In the genomic region with DNA sequence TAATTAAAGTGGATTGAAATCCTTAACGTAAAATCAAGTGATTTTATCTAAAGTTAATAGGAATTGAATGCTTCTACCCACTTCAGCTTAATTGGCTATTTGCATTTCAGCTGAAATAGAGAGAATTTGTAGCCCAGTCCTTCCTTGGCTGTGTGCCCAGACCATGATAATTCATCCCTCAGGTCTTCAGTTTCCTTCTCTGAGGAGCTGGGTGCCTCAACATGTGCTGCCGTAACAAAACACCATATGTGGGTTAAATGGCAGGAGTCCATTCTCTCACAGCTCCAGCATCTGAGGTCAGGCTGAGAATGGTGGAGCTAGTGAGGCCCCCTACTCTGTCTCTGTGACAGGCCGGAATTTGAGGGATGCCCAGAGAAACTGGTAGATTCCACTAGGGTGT, we compare ENCODE assay signal across 19 mouse cellular contexts. TPM values are rescaled to one million over a fixed set of nuclear protein-coding genes. Genes with fewer than 3 reads are reported as not detected.
DNase-seq lines count a peak whose midpoint lies in the region; ATAC-seq and TF ChIP-seq lines count a peak whose summit lies in the region.
"Had no signal": no experiment of that assay in that cellular context is flagged by ENCODE, and none has a peak within 500 bp of the region (broad histone marks: within the 10 kb centered on the region; RNA-seq: fewer than 3 reads in every experiment).

No protein-coding gene starts in this region.

- H3K27ac ChIP-seq in kidney, embryonic 16.5 days (ENCODE audit: low read length), result peak overlapping the region; percentile 45; the same call in 1 of the 2 replicates
- H3K27ac ChIP-seq in midbrain, postnatal 0 days (ENCODE audit: low read depth, low read length), result no peak overlapping the region
- H3K27ac ChIP-seq in midbrain, embryonic 10.5 days (replicated peaks), result no peak overlapping the region
- H3K27ac ChIP-seq in forebrain, embryonic 16.5 days (ENCODE audit: low read length), result no peak overlapping the region
- H3K27ac ChIP-seq: hindbrain, embryonic 12.5 days; kidney, postnatal 0 days; midbrain, embryonic 12.5 days had no signal

- peaks cover 19% of the 10 kb centered on the region for H3K4me1 ChIP-seq in kidney, embryonic 16.5 days (ENCODE audit: insufficient read depth, low read length)
- no peaks in the 10 kb centered on the region for H3K4me1 ChIP-seq in midbrain, postnatal 0 days (ENCODE audit: insufficient read depth, low read length)
- no peaks in the 10 kb centered on the region for H3K4me1 ChIP-seq in midbrain, embryonic 10.5 days
- 0 out of 2 replicates have a peak, but pooled peaks cover 3% of the 10 kb centered on the region for H3K4me1 ChIP-seq in forebrain, embryonic 16.5 days (replicated peaks; ENCODE audit: control insufficient read depth, insufficient read depth, low read length)
- H3K4me1 ChIP-seq: hindbrain, embryonic 12.5 days had no signal

- no peak overlapping the region for H3K4me2 ChIP-seq in kidney, embryonic 16.5 days (replicated peaks; ENCODE audit: low read depth, low read length)
- H3K4me2 ChIP-seq in midbrain, postnatal 0 days (ENCODE audit: low read depth, low read length, poor library complexity, severe bottlenecking), result no peak overlapping the region
- no peak overlapping the region for H3K4me2 ChIP-seq in forebrain, embryonic 16.5 days (ENCODE audit: low read length)
- H3K4me2 ChIP-seq: hindbrain, embryonic 12.5 days; midbrain, embryonic 12.5 days had no signal

- H3K9ac ChIP-seq in kidney, embryonic 16.5 days (replicated peaks; ENCODE audit: low read length), result no peak overlapping the region
- no peak overlapping the region for H3K9ac ChIP-seq in midbrain, postnatal 0 days (replicated peaks; ENCODE audit: low read length, poor library complexity, severe bottlenecking)
- no peak overlapping the region for H3K9ac ChIP-seq in forebrain, embryonic 16.5 days (replicated peaks; ENCODE audit: low read depth, low read length)
- H3K9ac ChIP-seq: hindbrain, embryonic 12.5 days; midbrain, embryonic 12.5 days had no signal

- no peak overlapping the region for H3K4me3 ChIP-seq in kidney, embryonic 16.5 days (ENCODE audit: low read length)
- no peak overlapping the region for H3K4me3 ChIP-seq in midbrain, postnatal 0 days (ENCODE audit: low read depth, low read length)
- H3K4me3 ChIP-seq in midbrain, embryonic 10.5 days, result no peak overlapping the region
- no peak overlapping the region for H3K4me3 ChIP-seq in forebrain, embryonic 16.5 days (replicated peaks; ENCODE audit: low read length)
- H3K4me3 ChIP-seq: hindbrain, embryonic 12.5 days; midbrain, embryonic 12.5 days had no signal

- TF ChIP-seq CTCF in midbrain, postnatal 0 days (IDR thresholded peaks at IDR 0.05), result no peak
- TF ChIP-seq CTCF in brain, embryonic 14.5 days (IDR thresholded peaks at IDR 0.05; ENCODE audit: borderline replicate concordance, extremely low read depth, insufficient read depth, insufficient read length), result no peak

- no peak for DNase-seq in kidney, adult 9 months
- DNase-seq in midbrain, postnatal 0 days (ENCODE audit: low spot score), result peak; percentile 21
- no peak for DNase-seq in midbrain, embryonic 10.5 days (ENCODE audit: low spot score)
- peak; percentile 91 for DNase-seq in brain, embryonic 14.5 days (ENCODE audit: low read depth)
- no peak for DNase-seq in thymus, postnatal 14 days
- DNase-seq in ovary, adult 18-20 months (ENCODE audit: low spot score), result no peak
- DNase-seq: gastrocnemius, postnatal 14 days; lung, adult 18-20 months; lung, postnatal 4 days; right cerebral cortex, postnatal 4 days; thymus, postnatal 4 days had no signal

- no peaks in the 10 kb centered on the region for H3K9me3 ChIP-seq in kidney, embryonic 16.5 days (ENCODE audit: low read length)
- no peaks in the 10 kb centered on the region for H3K9me3 ChIP-seq in midbrain, postnatal 0 days (ENCODE audit: low read length)
- H3K9me3 ChIP-seq in midbrain, embryonic 10.5 days (replicated peaks), result no peaks in the 10 kb centered on the region
- H3K9me3 ChIP-seq in forebrain, embryonic 16.5 days (ENCODE audit: control insufficient read depth, low read length), result no peaks in the 10 kb centered on the region
- H3K9me3 ChIP-seq: hindbrain, embryonic 12.5 days; midbrain, embryonic 12.5 days had no signal

- H3K36me3 ChIP-seq in kidney, embryonic 16.5 days (ENCODE audit: insufficient read depth, low read length), result no peaks in the 10 kb centered on the region
- no peaks in the 10 kb centered on the region for H3K36me3 ChIP-seq in midbrain, postnatal 0 days (ENCODE audit: insufficient read depth, low read length)
- H3K36me3 ChIP-seq in midbrain, embryonic 10.5 days, result no peaks in the 10 kb centered on the region
- H3K36me3 ChIP-seq in forebrain, embryonic 16.5 days (ENCODE audit: control insufficient read depth, insufficient read depth), result no peaks in the 10 kb centered on the region
- H3K36me3 ChIP-seq: G1E; hindbrain, embryonic 12.5 days; midbrain, embryonic 12.5 days had no signal

- no peak for TF ChIP-seq POLR2A in brain, embryonic 14.5 days (IDR thresholded peaks at IDR 0.05; ENCODE audit: borderline replicate concordance, extremely low read depth, insufficient read depth, insufficient read length, poor library complexity, severe bottlenecking)

- WGBS in kidney, embryonic 16.5 days, result 58% methylated on average over 3 of the region's 3 CpGs
- WGBS in midbrain, postnatal 0 days, result 58% methylated on average over 3 of the region's 3 CpGs
- 87% methylated on average over 3 of the region's 3 CpGs for WGBS in midbrain, embryonic 10.5 days
- WGBS in forebrain, embryonic 16.5 days, result 8% methylated on average over 3 of the region's 3 CpGs

- no peak for ATAC-seq in kidney, embryonic 16.5 days (ENCODE audit: low FRiP score, low TSS enrichment)
- ATAC-seq in midbrain, postnatal 0 days (ENCODE audit: low FRiP score), result no peak
- peak; percentile 40 for ATAC-seq in forebrain, embryonic 16.5 days
- ATAC-seq: CD4-positive, CD25-positive, alpha-beta regulatory T cell, adult 4 months had no signal

- no peaks in the 10 kb centered on the region for H3K27me3 ChIP-seq in kidney, embryonic 16.5 days (ENCODE audit: insufficient read depth, low read length)
- no peaks in the 10 kb centered on the region for H3K27me3 ChIP-seq in midbrain, postnatal 0 days (ENCODE audit: insufficient read depth, low read length)
- H3K27me3 ChIP-seq in midbrain, embryonic 10.5 days (ENCODE audit: low read depth, poor library complexity, severe bottlenecking), result no peaks in the 10 kb centered on the region
- no peaks in the 10 kb centered on the region for H3K27me3 ChIP-seq in forebrain, embryonic 16.5 days (replicated peaks; ENCODE audit: control insufficient read depth, insufficient read depth, low read length)
- H3K27me3 ChIP-seq: hindbrain, embryonic 12.5 days; midbrain, embryonic 12.5 days had no signal

RNA-seq across cellular contexts. Expression of a gene that starts 29.4 kb away (rescaled TPM):
- 18.9 and 19.6 TPM in 2 replicates for polyA plus RNA-seq in kidney, embryonic 16.5 days (2015; fragmentation: Nextera tagmentation; extraction: Ambion mirVana)
- 4.8 and 5.6 TPM in 2 replicates for total RNA-seq in midbrain, postnatal 0 days (2014; rRNA removed)
- 2.0 and 2.2 TPM in 2 replicates for polyA plus RNA-seq in midbrain, postnatal 0 days (2015; fragmentation: Nextera tagmentation; extraction: Ambion mirVana)
- polyA plus RNA-seq in midbrain, embryonic 10.5 days (2016; fragmentation: Nextera tagmentation; extraction: Ambion mirVana), result 0.25 and 0.27 TPM in 2 replicates
- 2.1 and 4.0 TPM in 2 replicates for polyA plus RNA-seq in brain, embryonic 14.5 days (2012; rRNA removed)
- polyA plus RNA-seq in forebrain, embryonic 16.5 days (2015; fragmentation: Nextera tagmentation; extraction: Ambion mirVana), result 0.71 and 1.1 TPM in 2 replicates
- total RNA-seq: liver, adult 2 months had no signal
- polyA plus RNA-seq: CD4-positive, CD25-positive, alpha-beta regulatory T cell, adult 4 months; G1E had no signal

Comparison
In these comparisons a context has a peak if more than half of its experiments do, and no peak if none do; other contexts are left out.
1. DNase-seq: peak in midbrain, postnatal 0 days (single experiment) and brain, embryonic 14.5 days (single experiment); none in kidney, adult 9 months (single experiment), midbrain, embryonic 10.5 days (single experiment), thymus, postnatal 14 days (single experiment) and ovary, adult 18-20 months (single experiment).